Mouse (Mus musculus) G1E (cell line): ENCODE measurements around the gene Cd72.

ENCODE experiments used
- CTCF ChIP-seq: IDR thresholded peaks from 2 replicates; pipeline ENCODE4 v1.5.1; 2012; ENCODE audit warnings: low read depth, low read length, inconsistent platforms, mixed read lengths
- GATA1 ChIP-seq: IDR thresholded peaks from 2 replicates; pipeline ENCODE4 v1.6.1; 2012; ENCODE audit warnings: borderline replicate concordance, low read length, inconsistent platforms, mixed read lengths
- GATA2 ChIP-seq: IDR thresholded peaks from 2 replicates; pipeline ENCODE4 v1.6.1; 2012; ENCODE audit warnings: low read depth, low read length, inconsistent platforms, borderline replicate concordance
- POLR2AphosphoS5 ChIP-seq: IDR thresholded peaks from 2 replicates; pipeline ENCODE4 v1.6.1; 2012; ENCODE audit warnings: low read depth, low read length, inconsistent platforms; ENCODE audit not compliant: insufficient replicate concordance
- TAL1 ChIP-seq: conservative IDR thresholded peaks from 2 replicates; pipeline ENCODE4 v1.6.1; 2012; ENCODE audit warnings: low read depth, low read length, inconsistent platforms, mixed read lengths

DNA sequence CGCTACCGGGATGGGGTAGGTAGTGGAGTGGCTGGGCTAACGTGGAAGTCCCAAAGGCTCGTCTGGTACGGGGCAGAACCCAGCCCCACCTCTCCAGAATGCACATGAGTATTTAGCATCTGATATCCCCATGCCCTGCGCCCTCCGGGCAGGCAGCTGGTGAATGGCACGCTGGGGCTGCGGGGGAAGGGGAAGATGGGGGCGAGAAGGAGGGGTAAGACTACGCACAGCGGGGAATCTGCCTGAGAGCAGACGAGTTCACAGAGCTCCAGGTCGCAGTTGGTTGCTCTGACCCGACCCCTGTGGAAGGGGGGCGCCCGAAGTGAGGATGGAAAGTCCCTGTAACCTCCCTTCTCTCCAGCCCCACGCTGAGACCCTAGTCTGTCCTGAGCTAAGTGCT lies 1.0 kb downstream of the Cd72 start:
- TF ChIP-seq POLR2AphosphoS5 (no peak), CTCF (no peak), TAL1 (no peak), GATA1 (no peak), GATA2 (no peak)
